Mouse (Mus musculus): Measurements from ENCODE around the gene Hmx2.

- TF ChIP-seq CTCF (IDR thresholded peaks at IDR 0.05; ENCODE audit: extremely low read depth, insufficient read depth, low read length) (no peak), POLR2A (IDR thresholded peaks at IDR 0.05; ENCODE audit: extremely low read depth, insufficient read depth, low read length) (no peak)
Observed at GRCm38 (mm10) chr7:131602106-131602505, 53.5 kb downstream of the Hmx2 start.
